Mouse (Mus musculus) heart, adult 2 months (tissue): Measurements from ENCODE around the gene Kcnv2.

Experiments used
- CTCF ChIP-seq: fragments of 200-600 bp; IDR thresholded peaks from 2 replicates; pipeline ENCODE4 v1.8.1; 2022; ENCODE audit warnings: antibody characterized with exemption, mild to moderate bottlenecking, moderate library complexity
- EP300 ChIP-seq: fragments of 200-500 bp; IDR thresholded peaks from 2 replicates; pipeline ENCODE4 v1.6.1; 2011; ENCODE audit warnings: low read depth, low read length, control low read depth; ENCODE audit not compliant: insufficient read depth
- POLR2A ChIP-seq: fragments of 200-500 bp; IDR thresholded peaks from 2 replicates; pipeline ENCODE4 v1.6.1; 2011; ENCODE audit warnings: mild to moderate bottlenecking, low read depth, low read length, control low read depth; ENCODE audit not compliant: insufficient read depth

GRCm38 (mm10) chr19:27366113-27366746 is 43.8 kb downstream of the Kcnv2 start:
- TF ChIP-seq EP300 (no peak), POLR2A (no peak), CTCF (no peak)
